Mouse (Mus musculus): ENCODE data around the gene Kcnip1.

GRCm38 (mm10) chr11:33869559-33869958 is 123.4 kb downstream of the Kcnip1 start:
- TF ChIP-seq CTCF (conservative IDR thresholded peaks at IDR 0.05; ENCODE audit: insufficient read depth, insufficient read length, low read depth, low read length) (no peak), POLR2A (IDR thresholded peaks at IDR 0.05; ENCODE audit: low read depth, low read length) (no peak)
